8 mouse cellular contexts compared by ENCODE assay signal in the genomic region with DNA sequence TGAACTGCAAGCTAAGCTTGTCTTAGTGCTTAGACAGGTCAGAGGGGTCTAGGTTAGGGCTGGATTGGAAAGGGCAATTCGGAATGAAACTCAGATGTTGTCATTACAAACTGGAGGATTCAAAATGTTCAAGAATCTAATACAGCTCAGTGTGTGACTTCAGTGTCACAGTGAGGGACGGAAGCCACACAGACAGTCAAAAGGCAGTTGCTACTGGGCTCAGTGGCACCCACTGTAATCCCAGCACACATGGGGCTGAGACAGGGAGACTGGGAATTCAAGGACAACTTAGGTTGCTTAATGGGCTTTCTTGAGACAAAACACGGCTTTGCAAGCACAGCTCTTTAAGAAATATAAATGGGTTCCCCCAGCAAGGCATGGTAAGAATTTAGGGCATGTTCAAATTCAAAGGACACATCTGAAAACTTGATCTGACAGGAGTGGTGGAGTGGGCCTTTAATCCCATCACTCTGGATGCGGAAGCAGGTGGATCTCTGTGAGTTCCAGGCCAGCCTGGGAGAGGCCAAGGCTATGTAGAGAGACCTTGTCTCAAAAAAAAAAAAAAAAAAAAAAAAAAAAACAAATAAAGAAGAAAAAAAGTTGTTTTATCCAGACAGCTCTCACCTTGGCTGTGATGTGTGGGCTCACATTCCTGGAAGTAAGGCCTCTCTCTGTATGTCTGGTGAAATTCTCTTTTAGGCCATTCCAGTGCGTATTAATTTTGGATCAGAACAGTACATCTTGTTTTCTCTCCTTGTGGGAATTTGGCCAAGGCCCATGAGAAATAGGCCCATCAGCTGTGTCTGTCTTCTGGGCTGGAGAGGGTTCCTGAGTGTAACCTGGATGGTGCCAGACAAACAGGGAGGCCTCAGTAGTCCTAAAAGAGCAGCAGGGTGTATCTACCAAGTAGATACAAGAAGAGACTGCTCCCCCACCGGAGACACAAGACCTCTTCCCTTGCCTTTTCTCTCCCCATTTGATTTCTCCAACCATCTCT.
DNase-seq lines count a peak whose midpoint lies in the region; ATAC-seq lines count a peak whose summit lies in the region.

No protein-coding gene starts in this region.

- H3K4me2 ChIP-seq in lung, embryonic 15.5 days: peak overlapping the region; percentile 64; the same call in 1 of the 2 replicates
- H3K4me2 ChIP-seq in neural tube, embryonic 12.5 days (replicated peaks): peak overlapping the region; percentile 59

- no peaks in the 10 kb centered on the region for H3K9me3 ChIP-seq in lung, embryonic 15.5 days
- H3K9me3 ChIP-seq in limb, embryonic 10.5 days (replicated peaks): no peaks in the 10 kb centered on the region
- no peaks in the 10 kb centered on the region for H3K9me3 ChIP-seq in neural tube, embryonic 12.5 days

- peak; percentile 12 for DNase-seq in embryo, embryonic 10.5 days (ENCODE audit: low spot score)
- DNase-seq in embryo, embryonic 11 days: no peak
- DNase-seq in lung, postnatal 36 days: no peak
- no peak for DNase-seq in limb, embryonic 10.5 days (ENCODE audit: low spot score)
- no peak for DNase-seq in left cerebral cortex, postnatal 14 days (ENCODE audit: low spot score in 2 of 2)

- WGBS in lung, embryonic 15.5 days: 73% methylated on average over 6 of the region's 6 CpGs
- WGBS in limb, embryonic 10.5 days: 62% methylated on average over 6 of the region's 6 CpGs
- WGBS in neural tube, embryonic 12.5 days: 68% methylated on average over 6 of the region's 6 CpGs

- no peak for ATAC-seq in lung, embryonic 15.5 days (ENCODE audit: borderline replicate concordance, extremely low read depth, low FRiP score, low TSS enrichment)
- no peak for ATAC-seq in neural tube, embryonic 12.5 days (ENCODE audit: low FRiP score, low read depth)
- no peak for ATAC-seq in erythroblast, adult 5-6 weeks (replicated peaks; ENCODE audit: low FRiP score, poor library complexity, severe bottlenecking)

- H3K9ac ChIP-seq in lung, embryonic 15.5 days: no peak overlapping the region
- no peak overlapping the region for H3K9ac ChIP-seq in neural tube, embryonic 12.5 days

- intact Hi-C loops in left cerebral cortex, postnatal 14 days (cut with DNase I): no loop called here

- H3K27ac ChIP-seq in lung, embryonic 15.5 days: no peak overlapping the region
- peak overlapping the region; percentile 69 for H3K27ac ChIP-seq in limb, embryonic 10.5 days
- H3K27ac ChIP-seq in neural tube, embryonic 12.5 days: 0 out of 2 replicates have a peak overlapping the region, but pooled peaks have one; percentile 74

- peaks cover 35% of the 10 kb centered on the region for H3K27me3 ChIP-seq in lung, embryonic 15.5 days
- peaks cover 63% of the 10 kb centered on the region for H3K27me3 ChIP-seq in limb, embryonic 10.5 days (ENCODE audit: low read depth, poor library complexity, severe bottlenecking)
- peaks cover 38% of the 10 kb centered on the region for H3K27me3 ChIP-seq in neural tube, embryonic 12.5 days (replicated peaks)

- no peaks in the 10 kb centered on the region for H3K36me3 ChIP-seq in lung, embryonic 15.5 days
- no peaks in the 10 kb centered on the region for H3K36me3 ChIP-seq in limb, embryonic 10.5 days
- no peaks in the 10 kb centered on the region for H3K36me3 ChIP-seq in neural tube, embryonic 12.5 days

- H3K4me1 ChIP-seq in lung, embryonic 15.5 days: peaks cover 54% of the 10 kb centered on the region
- peaks cover 63% of the 10 kb centered on the region for H3K4me1 ChIP-seq in limb, embryonic 10.5 days
- peaks cover 53% of the 10 kb centered on the region for H3K4me1 ChIP-seq in neural tube, embryonic 12.5 days

- no peak overlapping the region for H3K4me3 ChIP-seq in lung, embryonic 15.5 days
- peak overlapping the region; percentile 48 for H3K4me3 ChIP-seq in limb, embryonic 10.5 days
- H3K4me3 ChIP-seq in neural tube, embryonic 12.5 days: no peak overlapping the region
